Mouse (Mus musculus) stomach, embryonic 14.5 days (tissue): Measurements from ENCODE around the gene Gm5475. TPM values are rescaled to one million over a fixed set of nuclear protein-coding genes. Genes with fewer than 3 reads are reported as not detected.

Experiments used
- ATAC-seq: fragments of 200-750 bp; cut with Nextera tagmentation; 2 replicates; pipeline ENCODE4 v1.8.0; 2017; ENCODE audit warnings: low read depth, moderate TSS enrichment; ENCODE audit not compliant: insufficient number of reproducible peaks, insufficient read depth, low FRiP score
- H3K27ac ChIP-seq: fragments of 300-500 bp; sonication (generic); 2 replicates; pipeline ENCODE4 v1.5.1; 2014; ENCODE audit warnings: mild to moderate bottlenecking, low read length, moderate library complexity, mixed read lengths
- H3K27me3 ChIP-seq: fragments of 300-500 bp; sonication (generic); 2 replicates; pipeline ENCODE4 v1.6.1; 2014; ENCODE audit warnings: low read length, control low read depth, mixed read lengths; ENCODE audit not compliant: control insufficient read depth, insufficient read depth
- H3K36me3 ChIP-seq: fragments of 300-500 bp; sonication (generic); 2 replicates; pipeline ENCODE4 v1.6.1; 2014; ENCODE audit warnings: mild to moderate bottlenecking, control low read depth, low read length, moderate library complexity, mixed read lengths; ENCODE audit not compliant: control insufficient read depth, insufficient read depth
- H3K4me1 ChIP-seq: fragments of 300-500 bp; sonication (generic); 2 replicates; pipeline ENCODE4 v1.6.1; 2014; ENCODE audit warnings: low read length, control low read depth, mixed read lengths; ENCODE audit not compliant: control insufficient read depth, insufficient read depth
- H3K4me2 ChIP-seq: fragments of 300-500 bp; sonication (generic); replicated peaks from 2 replicates; pipeline ENCODE4 v1.6.1; 2014; ENCODE audit warnings: low read depth, low read length, control low read depth
- H3K4me3 ChIP-seq: fragments of 300-500 bp; sonication (generic); 2 replicates; pipeline ENCODE4 v1.5.1; 2014; ENCODE audit warnings: low read depth, low read length, control low read depth
- H3K9ac ChIP-seq: fragments of 300-500 bp; sonication (generic); replicated peaks from 2 replicates; pipeline ENCODE4 v1.6.1; 2014; ENCODE audit warnings: low read depth, mild to moderate bottlenecking, control low read depth, low read length, moderate library complexity, mixed read lengths
- H3K9me3 ChIP-seq: fragments of 300-500 bp; sonication (generic); 2 replicates; pipeline ENCODE4 v1.6.1; 2016; ENCODE audit warnings: low read depth, low read length, control low read depth; ENCODE audit not compliant: control insufficient read depth
- WGBS: fragments of 180-500 bp; shearing (Covaris S2); extraction: QIAGEN DNeasy Blood & Tissue Kit; methylation state at CpG from one replicate; pipeline ENCODE4 v1.1.7; 2014; 5-methylcytosine and 5-hydroxymethylcytosine counted together
- polyA plus RNA-seq: library from polyadenylated mRNA; unstranded; fragments of >200 nt; fragmentation: Nextera tagmentation; extraction: Ambion mirVana; gene quantifications from 2 replicates; pipeline ENCODE4 v1.2.1, GENCODE M21; 2014

Gm5475 gene
- polyA plus RNA-seq, 1 experiment from 2014 or later, result not detected

GRCm38 (mm10) chr15:100448572-100448971 is 26.6 kb downstream of the Gm5475 start:
- no peaks in the 10 kb centered on the region for H3K9me3 ChIP-seq
- H3K27me3 ChIP-seq, result no peaks in the 10 kb centered on the region
- H3K4me1 ChIP-seq, result 0 out of 2 replicates have a peak, but pooled peaks cover 4% of the 10 kb centered on the region
- H3K4me3 ChIP-seq, result no peak overlapping the region
- H3K4me2 ChIP-seq, result no peak overlapping the region
- WGBS, result 64% methylated on average over 4 of the region's 4 CpGs
- no peak for ATAC-seq
- no peaks in the 10 kb centered on the region for H3K36me3 ChIP-seq
- H3K27ac ChIP-seq, result no peak overlapping the region
- H3K9ac ChIP-seq, result no peak overlapping the region

- ATAC-seq, result no peak
- Histone ChIP-seq H3K4me2 (no peak overlapping the region), H3K4me3 (no peak overlapping the region), H3K4me1 (no peaks in the 10 kb centered on the region), H3K36me3 (no peaks in the 10 kb centered on the region), H3K27me3 (no peaks in the 10 kb centered on the region), H3K9me3 (no peaks in the 10 kb centered on the region), H3K27ac (no peak overlapping the region), H3K9ac (no peak overlapping the region)
- WGBS, result 90% methylated on average over 3 of the region's 3 CpGs
Measured at GRCm38 (mm10) chr15:100449495-100449894, 27.5 kb downstream of the Gm5475 start.

GRCm38 (mm10) chr15:100451245-100451644 is 29.3 kb downstream of the Gm5475 start:
- no peak for ATAC-seq
- Histone ChIP-seq H3K4me2 (no peak overlapping the region), H3K9me3 (no peaks in the 10 kb centered on the region), H3K36me3 (no peaks in the 10 kb centered on the region), H3K9ac (no peak overlapping the region), H3K27ac (no peak overlapping the region), H3K4me1 (no peaks in the 10 kb centered on the region), H3K4me3 (no peak overlapping the region), H3K27me3 (no peaks in the 10 kb centered on the region)
- 52% methylated on average over 16 of the region's 16 CpGs for WGBS

- ATAC-seq, result no peak
- Histone ChIP-seq H3K4me3 (no peak overlapping the region), H3K4me1 (no peaks in the 10 kb centered on the region), H3K9me3 (no peaks in the 10 kb centered on the region), H3K36me3 (no peaks in the 10 kb centered on the region), H3K4me2 (no peak overlapping the region), H3K9ac (no peak overlapping the region), H3K27me3 (no peaks in the 10 kb centered on the region), H3K27ac (no peak overlapping the region)
- WGBS, result 77% methylated on average over 11 of the region's 11 CpGs
Measured at GRCm38 (mm10) chr15:100452486-100452885, 30.5 kb downstream of the Gm5475 start.

- Histone ChIP-seq H3K9me3 (no peaks in the 10 kb centered on the region), H3K27me3 (0 out of 2 replicates have a peak, but pooled peaks cover 3% of the 10 kb centered on the region), H3K27ac (no peak overlapping the region), H3K4me1 (0 out of 2 replicates have a peak, but pooled peaks cover 4% of the 10 kb centered on the region), H3K4me3 (no peak overlapping the region), H3K36me3 (no peaks in the 10 kb centered on the region), H3K9ac (no peak overlapping the region), H3K4me2 (no peak overlapping the region)
- no peak for ATAC-seq
- 66% methylated on average over 7 of the region's 7 CpGs for WGBS
Measured at GRCm38 (mm10) chr15:100456356-100456991, 34.5 kb downstream of the Gm5475 start.

GRCm38 (mm10) chr15:100457340-100457739 is 35.4 kb downstream of the Gm5475 start:
- Histone ChIP-seq H3K27me3 (0 out of 2 replicates have a peak, but pooled peaks cover 3% of the 10 kb centered on the region), H3K4me3 (no peak overlapping the region), H3K4me1 (0 out of 2 replicates have a peak, but pooled peaks cover 4% of the 10 kb centered on the region), H3K36me3 (no peaks in the 10 kb centered on the region), H3K27ac (no peak overlapping the region), H3K4me2 (no peak overlapping the region), H3K9ac (no peak overlapping the region), H3K9me3 (no peaks in the 10 kb centered on the region)
- ATAC-seq, result 0 out of 2 replicates have a peak, but pooled peaks have one; percentile 18
- WGBS, result 8% methylated on average over 17 of the region's 17 CpGs

GRCm38 (mm10) chr15:100458055-100458454 is 36.1 kb downstream of the Gm5475 start:
- WGBS, result 47% methylated on average over 10 of the region's 10 CpGs
- 0 out of 2 replicates have a peak, but pooled peaks cover 3% of the 10 kb centered on the region for H3K27me3 ChIP-seq
- no peak for ATAC-seq

GRCm38 (mm10) chr15:100460942-100461341 is 39.0 kb downstream of the Gm5475 start:
- WGBS, result 10% methylated on average over 12 of the region's 12 CpGs
- Histone ChIP-seq H3K9ac (no peak overlapping the region), H3K36me3 (no peaks in the 10 kb centered on the region), H3K4me2 (peak overlapping the region; percentile 26; the same call in 1 of the 2 replicates), H3K27ac (no peak overlapping the region), H3K4me3 (no peak overlapping the region), H3K27me3 (0 out of 2 replicates have a peak, but pooled peaks cover 3% of the 10 kb centered on the region), H3K4me1 (0 out of 2 replicates have a peak, but pooled peaks cover 4% of the 10 kb centered on the region), H3K9me3 (no peaks in the 10 kb centered on the region)
- no peak for ATAC-seq

More at GRCm38 (mm10) chr15:100458055-100458454, 36.1 kb downstream of the Gm5475 start:
- H3K9me3 ChIP-seq, result no peaks in the 10 kb centered on the region
- H3K36me3 ChIP-seq, result no peaks in the 10 kb centered on the region
- no peak overlapping the region for H3K9ac ChIP-seq
- no peak overlapping the region for H3K4me3 ChIP-seq
- no peak overlapping the region for H3K4me2 ChIP-seq
- no peak overlapping the region for H3K27ac ChIP-seq
- 0 out of 2 replicates have a peak, but pooled peaks cover 4% of the 10 kb centered on the region for H3K4me1 ChIP-seq
